In genomic region chr12:86823488-86823854, GRCm38 (mm10) we compare ENCODE assay signal across 8 mouse cellular contexts.
DNase-seq lines count a peak whose midpoint lies in the region; ATAC-seq and TF ChIP-seq lines count a peak whose summit lies in the region.

No protein-coding gene starts in this region.

- peak overlapping the region; percentile 99 for H3K27ac ChIP-seq in kidney, embryonic 15.5 days
- H3K27ac ChIP-seq in hindbrain, embryonic 12.5 days, result peak overlapping the region; percentile 95
- H3K27ac ChIP-seq in midbrain, embryonic 13.5 days, result peak overlapping the region; percentile 98

- 58% methylated on average over 4 of the region's 4 CpGs for WGBS in kidney, embryonic 15.5 days
- WGBS in hindbrain, embryonic 12.5 days, result 31% methylated on average over 4 of the region's 4 CpGs
- WGBS in midbrain, embryonic 13.5 days, result 13% methylated on average over 4 of the region's 4 CpGs

- H3K9me3 ChIP-seq in kidney, embryonic 15.5 days (replicated peaks), result no peaks in the 10 kb centered on the region
- H3K9me3 ChIP-seq in hindbrain, embryonic 12.5 days (replicated peaks), result no peaks in the 10 kb centered on the region
- H3K9me3 ChIP-seq in midbrain, embryonic 13.5 days, result no peaks in the 10 kb centered on the region

- H3K4me1 ChIP-seq in kidney, embryonic 15.5 days, result peaks cover 57% of the 10 kb centered on the region
- peaks cover 59% of the 10 kb centered on the region for H3K4me1 ChIP-seq in hindbrain, embryonic 12.5 days
- peaks cover 77% of the 10 kb centered on the region for H3K4me1 ChIP-seq in midbrain, embryonic 13.5 days (replicated peaks)

- H3K36me3 ChIP-seq in kidney, embryonic 15.5 days, result no peaks in the 10 kb centered on the region
- H3K36me3 ChIP-seq in hindbrain, embryonic 12.5 days, result no peaks in the 10 kb centered on the region
- H3K36me3 ChIP-seq in midbrain, embryonic 13.5 days, result no peaks in the 10 kb centered on the region

- peak overlapping the region; percentile 43 for H3K9ac ChIP-seq in kidney, embryonic 15.5 days
- peak overlapping the region; percentile 44 for H3K9ac ChIP-seq in hindbrain, embryonic 12.5 days
- H3K9ac ChIP-seq in midbrain, embryonic 13.5 days (replicated peaks), result peak overlapping the region; percentile 63; the same call in 1 of the 2 replicates

- ATAC-seq in kidney, embryonic 15.5 days (replicated peaks; ENCODE audit: low FRiP score), result peak; percentile 13; the same call in 1 of the 2 replicates
- ATAC-seq in hindbrain, embryonic 12.5 days (ENCODE audit: low FRiP score), result peak; percentile 23; the same call in 1 of the 2 replicates
- ATAC-seq in midbrain, embryonic 13.5 days, result peak; percentile 9; the same call in 1 of the 2 replicates

- DNase-seq in kidney, adult 9 months, result no peak
- no peak for DNase-seq in brain, embryonic 14.5 days (ENCODE audit: low read depth)
- DNase-seq in embryo, embryonic 10.5 days (ENCODE audit: low spot score), result no peak
- no peak for DNase-seq in MN1 (ENCODE audit: low spot score)
- no peak for DNase-seq in layer of hippocampus, adult 9-10 months (ENCODE audit: low spot score)

- no peaks in the 10 kb centered on the region for H3K27me3 ChIP-seq in kidney, embryonic 15.5 days
- no peaks in the 10 kb centered on the region for H3K27me3 ChIP-seq in hindbrain, embryonic 12.5 days
- H3K27me3 ChIP-seq in midbrain, embryonic 13.5 days, result no peaks in the 10 kb centered on the region

- no peak for TF ChIP-seq CTCF in brain, embryonic 14.5 days (IDR thresholded peaks at IDR 0.05; ENCODE audit: borderline replicate concordance, extremely low read depth, insufficient read depth, insufficient read length)

- peak overlapping the region; percentile 59 for H3K4me2 ChIP-seq in kidney, embryonic 15.5 days
- H3K4me2 ChIP-seq in hindbrain, embryonic 12.5 days (replicated peaks), result peak overlapping the region; percentile 28
- peak overlapping the region; percentile 47 for H3K4me2 ChIP-seq in midbrain, embryonic 13.5 days (replicated peaks)

- peak overlapping the region; percentile 30 for H3K4me3 ChIP-seq in kidney, embryonic 15.5 days (replicated peaks)
- peak overlapping the region; percentile 0; the same call in 1 of the 2 replicates for H3K4me3 ChIP-seq in hindbrain, embryonic 12.5 days
- H3K4me3 ChIP-seq in midbrain, embryonic 13.5 days (replicated peaks), result peak overlapping the region; percentile 24

- TF ChIP-seq POLR2A in brain, embryonic 14.5 days (IDR thresholded peaks at IDR 0.05; ENCODE audit: borderline replicate concordance, extremely low read depth, insufficient read depth, insufficient read length, poor library complexity, severe bottlenecking), result 0 out of 2 replicates have a peak, but pooled peaks have one; percentile 0
